Mouse (Mus musculus): ENCODE results near the gene Sntg2.

GRCm38 (mm10) chr12:30334502-30334901 lies 38.7 kb downstream of the Sntg2 start:
- TF ChIP-seq CHD2 (IDR thresholded peaks at IDR 0.05; ENCODE audit: low read depth, low read length), result no peak
- TF ChIP-seq ZNF384 (IDR thresholded peaks at IDR 0.05; ENCODE audit: low read depth, low read length), result no peak
- no peak for TF ChIP-seq MAFK (IDR thresholded peaks at IDR 0.05; ENCODE audit: insufficient read depth, low read depth, low read length)
- TF ChIP-seq ZC3H11A (IDR thresholded peaks at IDR 0.05; ENCODE audit: borderline replicate concordance, low read depth, low read length), result no peak
- no peak for TF ChIP-seq HCFC1 (IDR thresholded peaks at IDR 0.05; ENCODE audit: borderline replicate concordance, insufficient read depth, low read length)

Data from ES-E14 (cell line).